Mouse (Mus musculus): ENCODE data around the gene 2310022A10Rik. TPM values are rescaled to one million over a fixed set of nuclear protein-coding genes. Genes with fewer than 3 reads are reported as not detected.

2310022A10Rik gene
- polyA plus RNA-seq (2012; rRNA removed), result 21.1 and 22.8 TPM in 2 replicates

DNA sequence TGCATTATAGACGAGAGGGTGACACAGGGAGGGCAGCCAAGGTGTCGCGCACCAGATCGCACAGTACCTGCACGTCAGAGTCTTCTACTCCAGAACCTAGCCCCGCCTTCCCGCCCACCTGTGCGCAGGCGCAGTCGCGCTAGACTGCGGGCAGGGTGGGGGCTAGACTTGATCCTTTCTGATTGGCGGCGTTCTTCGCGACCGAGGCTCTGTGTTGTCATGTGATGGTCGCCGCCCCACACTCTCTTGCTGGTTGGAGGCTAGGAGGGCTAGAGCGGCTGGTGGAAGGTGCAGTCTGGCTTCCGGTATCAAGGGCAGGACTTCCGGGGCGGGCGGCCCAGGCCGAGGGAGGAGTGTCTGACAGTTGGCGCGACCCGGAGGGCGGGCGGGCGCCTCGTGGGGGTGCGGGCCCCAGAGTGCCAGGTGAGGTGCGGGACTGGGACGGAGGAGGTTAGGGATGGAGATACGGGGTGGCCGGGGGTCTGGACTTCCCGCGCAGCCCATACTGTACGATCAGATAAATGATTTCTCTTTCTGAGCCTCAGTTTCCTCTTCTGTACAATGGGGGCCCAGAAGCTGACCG is at the start of gene 2310022A10Rik, which contains the start of gene Pld3:
2310022A10Rik (plus strand) TSS at position 303 of the 583 bp plus-strand sequence.
Pld3 (minus strand) TSS at position 288 of the 583 bp plus-strand sequence.

DNA sequence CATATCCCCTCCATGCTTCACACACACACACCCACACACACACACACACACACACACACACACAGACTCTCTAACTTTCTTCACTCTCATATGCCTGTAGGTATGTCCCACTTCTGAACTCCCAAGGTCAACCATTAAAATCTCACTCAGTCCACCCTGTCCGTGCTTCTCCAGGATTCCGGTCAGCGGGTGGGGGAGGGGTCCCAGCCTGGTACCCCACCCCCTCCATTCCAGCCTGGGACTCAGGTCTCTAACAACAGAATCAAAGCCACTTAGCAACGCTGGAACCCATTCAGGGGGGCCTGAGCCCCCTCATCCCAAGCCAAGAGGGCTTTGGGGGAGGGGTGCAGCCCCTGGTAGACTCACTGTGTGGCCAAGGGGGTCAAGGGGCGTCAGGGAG is 30.1 kb upstream of the 2310022A10Rik start, which contains the start of gene Hipk4:
Hipk4 (plus strand) TSS at position 301 of the 400 bp plus-strand sequence.

DNA sequence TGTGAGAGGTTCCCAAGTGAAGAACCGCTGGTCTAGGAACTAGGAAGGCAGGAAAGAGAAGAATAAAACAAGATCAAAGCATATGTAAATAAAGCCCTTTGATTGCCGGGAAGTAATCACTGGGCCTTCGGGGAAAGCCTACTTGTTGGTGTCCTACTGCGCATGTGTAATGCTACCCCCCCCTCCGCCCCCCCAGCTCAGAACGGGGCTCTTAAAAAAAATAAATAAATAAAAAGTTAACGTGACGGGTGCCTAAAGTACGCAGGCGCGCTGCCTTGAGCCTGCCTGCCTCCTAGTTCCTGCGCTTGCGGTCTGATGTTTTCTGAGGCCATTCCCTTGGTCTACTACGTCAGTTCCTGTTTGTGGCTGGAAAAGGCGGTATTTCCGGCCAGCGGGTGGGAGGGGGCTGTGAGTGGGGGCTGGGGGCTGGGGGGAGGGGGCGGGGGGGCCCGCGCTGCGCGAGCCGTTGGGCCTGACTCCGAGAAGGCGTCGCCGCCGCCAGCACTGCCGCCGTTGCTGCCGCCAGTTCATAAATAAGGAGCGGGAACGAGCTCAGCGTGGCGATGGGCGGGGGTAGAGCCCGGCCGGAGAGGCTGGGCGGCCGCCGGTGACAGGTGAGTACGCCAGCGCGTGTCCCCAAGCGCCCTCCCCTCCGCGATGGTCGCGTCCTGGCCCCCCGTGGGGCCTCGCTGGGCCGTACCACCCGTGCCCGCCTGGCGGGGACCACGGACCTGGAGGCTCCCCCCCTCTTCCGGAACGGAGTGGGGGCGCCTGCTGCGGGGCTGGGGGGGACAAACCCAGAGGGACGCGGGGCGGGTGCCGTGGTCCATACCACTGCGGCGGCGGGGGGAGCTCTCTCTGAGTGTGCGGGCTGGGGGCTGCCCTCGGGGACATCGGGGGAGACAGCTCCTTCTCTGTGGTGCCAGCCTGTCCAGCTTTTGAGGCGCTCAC is 38.5 kb downstream of the 2310022A10Rik start, which contains the start of gene Akt2:
Akt2 (plus strand) TSS at position 287 of the 951 bp plus-strand sequence.

Other genes with a start within 250 kb of the 2310022A10Rik start
- 310 and 356 TPM in 2 replicates for gene Ltbp4, start 215.5 kb upstream of the 2310022A10Rik start, polyA plus RNA-seq (2012; rRNA removed)
- gene Shkbp1, start 197.2 kb upstream of the 2310022A10Rik start, polyA plus RNA-seq (2012; rRNA removed), result 107 and 150 TPM in 2 replicates
- gene Gm20479, start 195.8 kb upstream of the 2310022A10Rik start, polyA plus RNA-seq (2012; rRNA removed), result not detected in 2 replicates
- 0.57 and 1.0 TPM in 2 replicates for gene Sptbn4, start 105.5 kb upstream of the 2310022A10Rik start, polyA plus RNA-seq (2012; rRNA removed)
- gene Blvrb, start 105.3 kb upstream of the 2310022A10Rik start, polyA plus RNA-seq (2012; rRNA removed), result 146 and 164 TPM in 2 replicates
- 14.3 and 15.9 TPM in 2 replicates for gene Sertad3, start 79.5 kb upstream of the 2310022A10Rik start, polyA plus RNA-seq (2012; rRNA removed)
- gene Sertad1, start 66.3 kb upstream of the 2310022A10Rik start, polyA plus RNA-seq (2012; rRNA removed), result 71.5 and 84.1 TPM in 2 replicates
- gene Prx, start 53.9 kb upstream of the 2310022A10Rik start, polyA plus RNA-seq (2012; rRNA removed), result 1.5 and 2.3 TPM in 2 replicates
- gene Hipk4, start 30.0 kb upstream of the 2310022A10Rik start, polyA plus RNA-seq (2012; rRNA removed), result 1.1 and 1.4 TPM in 2 replicates
- gene Pld3, start within 50 bp of the 2310022A10Rik start, polyA plus RNA-seq (2012; rRNA removed), result 108 and 120 TPM in 2 replicates
- gene Akt2, start 38.3 kb downstream of the 2310022A10Rik start, polyA plus RNA-seq (2012; rRNA removed), result 42.0 and 45.4 TPM in 2 replicates
- 0.28 and 0.57 TPM in 2 replicates for gene Ttc9b, start 100.7 kb downstream of the 2310022A10Rik start, polyA plus RNA-seq (2012; rRNA removed)
- 34.9 and 35.9 TPM in 2 replicates for gene Map3k10, start 121.4 kb downstream of the 2310022A10Rik start, polyA plus RNA-seq (2012; rRNA removed)
- 0.08 and 0.20 TPM in 2 replicates for gene Zfp607b, start 136.1 kb downstream of the 2310022A10Rik start, polyA plus RNA-seq (2012; rRNA removed)
- gene Zfp60, start 178.2 kb downstream of the 2310022A10Rik start, polyA plus RNA-seq (2012; rRNA removed), result 0.73 and 1.0 TPM in 2 replicates

All from colon, adult 2 months (tissue).